Mouse (Mus musculus): ENCODE measurements around the gene 4930595D18Rik.

Gene 4930595D18Rik

GRCm38 (mm10) chr12:111184476-111184875 is at the start of gene 4930595D18Rik:
4930595D18Rik (minus strand) TSS chr12:111184491.
- no peak for DNase-seq (ENCODE audit: low spot score in 2 of 2)

GRCm38 (mm10) chr12:111233798-111234197 is 49.5 kb upstream of the 4930595D18Rik start:
- no peak for DNase-seq (ENCODE audit: low spot score in 2 of 2)

DNA sequence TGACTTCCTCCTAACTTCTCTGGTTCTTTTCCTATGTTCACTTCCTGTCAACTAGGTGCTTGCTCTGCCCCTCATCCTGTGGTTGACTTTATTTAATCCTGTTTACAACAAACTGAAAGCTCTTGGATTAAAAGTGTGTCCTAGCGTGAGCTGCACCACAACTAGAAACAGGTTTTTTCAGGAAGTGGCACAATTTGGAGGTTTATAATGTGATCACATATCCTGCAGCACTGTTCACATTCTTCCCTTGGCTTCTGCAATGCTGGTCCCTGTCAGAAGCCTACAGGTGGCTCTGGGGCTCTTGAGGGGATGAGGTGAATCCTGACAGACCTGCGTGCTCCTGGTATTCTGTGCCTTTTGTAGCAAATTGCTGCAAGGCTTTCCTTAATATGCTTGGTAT is 46.5 kb upstream of the 4930595D18Rik start:
- no peak for DNase-seq (ENCODE audit: low spot score in 2 of 2)

DNA sequence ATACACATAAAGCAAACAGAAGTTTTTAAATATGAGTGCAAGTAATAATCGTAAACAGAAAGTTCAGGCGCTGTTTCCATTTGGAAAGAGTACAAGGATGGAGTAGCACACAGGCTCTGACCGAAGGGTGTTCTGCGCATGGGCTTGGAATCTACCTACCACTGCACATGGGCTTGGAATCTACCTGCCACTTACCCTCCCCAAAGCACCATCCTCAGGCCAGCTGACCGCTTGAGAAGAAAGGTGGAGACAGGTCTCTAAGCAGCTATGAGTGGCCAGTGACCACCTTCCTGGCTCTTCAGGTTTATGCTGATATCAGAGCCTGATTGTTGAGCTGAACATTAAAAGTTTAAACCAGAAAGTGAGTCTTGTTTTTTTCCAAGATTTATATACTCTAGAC is 44.2 kb upstream of the 4930595D18Rik start:
- no peak for DNase-seq (ENCODE audit: low spot score in 2 of 2)

DNA sequence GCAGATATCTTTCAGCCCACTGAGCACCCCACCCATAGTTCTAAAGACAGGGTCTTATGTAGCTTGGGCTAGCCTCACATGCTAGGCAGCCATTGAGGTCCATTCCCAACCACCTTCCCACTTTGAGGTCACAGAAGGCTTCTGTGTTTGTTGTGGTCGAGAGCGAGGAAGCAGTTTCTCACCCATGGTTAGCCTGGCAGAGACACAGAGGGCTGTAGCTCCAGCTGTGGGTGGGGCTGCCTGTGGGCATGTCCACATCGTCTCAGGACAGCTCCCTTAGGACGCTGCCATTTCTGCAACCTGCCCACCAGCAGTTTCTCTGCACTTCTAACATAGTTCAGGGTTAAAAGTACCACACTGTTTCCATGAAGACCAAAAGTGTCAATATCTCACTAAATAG is 43.1 kb upstream of the 4930595D18Rik start:
- DNase-seq (ENCODE audit: low spot score in 2 of 2), result no peak

- DNase-seq (ENCODE audit: low spot score in 2 of 2), result no peak
Observed at GRCm38 (mm10) chr12:111225197-111225780, 41.0 kb upstream of the 4930595D18Rik start.

GRCm38 (mm10) chr12:111218867-111219266 is 34.6 kb upstream of the 4930595D18Rik start:
- DNase-seq (ENCODE audit: low spot score in 2 of 2), result no peak

DNA sequence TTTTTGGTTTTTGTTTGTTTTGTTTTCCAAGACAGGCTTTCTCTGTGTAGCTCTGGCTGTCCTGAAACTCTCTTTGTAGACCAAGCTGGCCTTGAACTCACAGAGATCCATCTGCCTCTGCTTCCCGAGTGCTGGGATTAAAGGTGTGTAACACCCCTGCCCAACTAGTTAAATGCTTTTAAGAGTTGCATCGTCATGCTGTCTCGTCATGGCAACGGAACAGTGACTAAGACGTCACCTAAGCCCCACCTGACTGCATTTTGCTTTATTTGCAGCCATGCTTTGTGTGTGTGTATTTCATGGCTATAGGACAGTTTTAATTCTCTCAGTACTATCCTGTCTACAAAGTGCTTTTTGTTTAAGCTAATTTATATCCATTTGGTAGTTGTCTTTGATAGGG is 27.4 kb upstream of the 4930595D18Rik start:
- no peak for DNase-seq (ENCODE audit: low spot score in 2 of 2)

GRCm38 (mm10) chr12:111207641-111208040 is 23.4 kb upstream of the 4930595D18Rik start:
- no peak for DNase-seq (ENCODE audit: low spot score in 2 of 2)

DNA sequence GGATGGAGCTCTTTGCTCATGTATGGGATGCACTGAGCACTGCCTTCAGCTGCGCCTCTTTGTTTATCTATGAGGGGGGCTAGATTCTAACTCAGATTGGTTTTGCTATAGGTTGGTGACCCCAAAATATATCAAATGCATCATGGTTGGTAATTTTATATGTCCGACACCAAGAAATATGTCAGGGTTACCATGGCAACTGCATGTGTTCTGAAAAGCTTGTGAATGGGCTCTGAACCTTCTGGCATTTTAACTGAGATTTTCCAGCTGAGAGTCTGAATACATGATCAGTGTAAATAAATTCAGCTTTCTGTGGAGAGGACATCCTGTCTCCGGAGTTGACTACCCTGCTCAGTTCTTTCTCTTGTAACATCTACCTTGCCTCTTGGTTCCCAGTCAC is 19.7 kb upstream of the 4930595D18Rik start:
- no peak for DNase-seq (ENCODE audit: low spot score in 2 of 2)

DNA sequence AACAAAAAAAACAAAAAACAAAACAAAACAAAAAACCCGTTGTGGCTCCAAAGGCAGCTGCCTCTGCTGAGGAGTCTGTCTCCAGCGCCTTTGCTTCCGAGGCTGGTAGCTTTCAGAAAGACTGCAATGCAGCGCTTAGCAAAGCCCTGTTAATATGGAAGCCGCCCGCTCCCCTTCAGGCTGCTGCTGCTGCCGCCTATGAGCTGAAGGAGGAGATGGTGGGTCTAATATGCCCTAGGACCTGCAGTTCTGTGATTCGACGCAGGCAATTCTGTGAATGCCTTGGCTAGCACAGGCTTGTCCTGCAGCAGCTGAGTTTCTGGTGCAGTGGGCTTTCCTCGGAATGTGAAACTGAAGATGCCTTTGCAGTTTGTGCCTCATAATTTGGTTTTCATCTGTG is 18.8 kb upstream of the 4930595D18Rik start:
- no peak for DNase-seq (ENCODE audit: low spot score in 2 of 2)

DNA sequence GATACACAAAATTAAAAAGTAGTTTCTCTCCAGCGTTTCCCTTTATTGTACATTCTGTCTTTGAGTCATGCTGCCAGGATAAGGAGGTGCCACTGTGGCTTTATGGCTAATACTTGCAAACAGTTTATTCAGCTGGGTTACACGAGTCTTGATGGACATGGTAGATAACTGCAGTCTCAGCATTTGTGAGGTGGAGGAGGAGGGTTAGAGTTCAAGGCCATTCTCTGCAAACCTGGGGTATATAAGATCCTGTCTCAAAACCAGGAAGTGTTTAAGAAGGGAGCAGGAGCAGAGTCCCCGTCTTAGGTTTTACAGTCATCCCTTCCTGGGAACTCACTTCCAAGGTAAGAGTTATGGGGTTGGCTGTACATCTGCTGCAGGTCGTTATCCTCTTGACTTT is 12.3 kb upstream of the 4930595D18Rik start:
- no peak for DNase-seq (ENCODE audit: low spot score in 2 of 2)

GRCm38 (mm10) chr12:111193331-111193730 is 9.0 kb upstream of the 4930595D18Rik start:
- no peak for DNase-seq (ENCODE audit: low spot score in 2 of 2)

GRCm38 (mm10) chr12:111192777-111193176 is 8.5 kb upstream of the 4930595D18Rik start:
- no peak for DNase-seq (ENCODE audit: low spot score in 2 of 2)

- no peak for DNase-seq (ENCODE audit: low spot score in 2 of 2)
Observed at GRCm38 (mm10) chr12:111190891-111191290, 6.6 kb upstream of the 4930595D18Rik start.

DNA sequence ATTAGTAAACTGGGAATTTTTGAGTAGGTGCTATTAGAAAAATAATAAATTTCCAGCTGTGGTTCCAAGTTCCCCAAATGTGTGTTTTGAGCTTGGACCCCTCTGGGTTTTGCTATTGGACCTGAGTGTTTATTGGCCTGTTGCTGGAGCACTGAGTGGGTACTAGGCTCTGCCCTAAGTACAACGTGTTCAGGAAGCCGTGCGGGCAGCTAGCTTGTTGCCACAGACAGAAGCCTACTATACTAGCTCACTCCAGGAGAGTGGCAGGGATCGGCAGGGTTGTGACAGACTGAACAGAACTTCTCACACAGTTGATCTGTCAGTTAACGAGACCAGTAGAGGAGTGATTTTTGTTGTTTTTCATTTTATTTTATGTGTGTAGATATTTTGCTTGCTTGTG is 6.1 kb upstream of the 4930595D18Rik start:
- DNase-seq (ENCODE audit: low spot score in 2 of 2), result no peak

GRCm38 (mm10) chr12:111188295-111188694 is 4.0 kb upstream of the 4930595D18Rik start:
- DNase-seq (ENCODE audit: low spot score in 2 of 2), result no peak

DNA sequence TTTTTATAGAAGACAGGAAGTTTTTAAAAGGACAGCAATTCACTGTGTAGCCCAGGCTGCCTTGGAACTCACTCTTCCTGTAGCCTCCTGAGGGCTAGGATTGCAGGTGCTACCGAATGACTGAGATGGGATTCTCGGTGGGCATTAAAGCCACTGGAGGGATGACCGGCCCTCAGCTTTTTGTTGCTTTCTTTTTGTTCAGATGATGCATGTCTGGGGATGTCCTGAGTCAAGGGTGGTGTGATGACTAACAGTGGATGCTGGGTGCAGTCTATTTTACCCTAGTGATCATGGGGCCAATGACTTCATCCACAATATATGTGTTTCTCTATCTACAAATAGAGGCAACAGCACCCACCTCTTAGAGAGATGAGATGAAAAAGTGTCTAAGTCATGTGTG is 2.7 kb upstream of the 4930595D18Rik start:
- DNase-seq (ENCODE audit: low spot score in 2 of 2), result no peak

DNA sequence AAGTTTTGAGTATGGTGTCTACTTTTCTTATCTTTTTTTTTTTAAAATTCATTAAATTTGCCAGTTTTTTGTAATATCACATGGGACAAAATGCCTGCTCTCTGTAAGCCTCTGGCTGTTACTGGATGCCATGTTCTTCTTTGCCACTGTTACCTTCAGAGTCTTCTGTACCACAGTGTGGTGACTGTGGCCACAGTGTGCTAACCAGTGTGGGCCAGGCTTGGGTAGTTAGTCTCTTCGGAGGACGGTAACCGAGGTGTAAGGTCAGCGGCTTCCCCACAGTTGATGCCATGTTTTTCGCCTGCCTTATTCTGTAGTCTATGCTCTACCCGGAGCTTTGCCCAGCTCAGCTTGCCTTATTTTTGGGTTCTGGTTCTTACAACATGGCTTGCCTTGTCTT is 1.9 kb downstream of the 4930595D18Rik start:
- no peak for DNase-seq (ENCODE audit: low spot score in 2 of 2)

- no peak for DNase-seq (ENCODE audit: low spot score in 2 of 2)
Observed at GRCm38 (mm10) chr12:111181848-111182247, 2.4 kb downstream of the 4930595D18Rik start.

- no peak for DNase-seq (ENCODE audit: low spot score in 2 of 2)
Observed at GRCm38 (mm10) chr12:111178772-111179171, 5.5 kb downstream of the 4930595D18Rik start.

DNA sequence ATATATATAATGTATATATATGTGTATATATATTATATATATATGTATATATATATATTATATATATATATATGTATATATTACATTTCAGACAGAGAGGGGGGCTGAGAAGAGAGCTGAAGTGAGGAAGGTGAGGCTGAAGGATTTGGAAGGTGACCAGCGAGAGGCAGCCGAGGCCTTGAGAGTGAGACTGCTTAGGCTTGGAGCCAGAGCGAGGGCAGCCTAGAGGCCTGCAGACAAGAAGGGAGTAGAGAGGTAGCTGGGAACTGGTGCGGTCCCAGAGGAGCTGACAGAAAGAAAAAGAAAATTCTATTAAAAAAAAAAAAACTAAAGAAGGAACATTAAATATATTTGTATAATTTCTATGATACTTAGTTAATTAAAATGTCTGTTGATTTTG is 15.4 kb downstream of the 4930595D18Rik start:
- no peak for DNase-seq (ENCODE audit: low spot score in 2 of 2)

- peak; percentile 28 to 34 for DNase-seq (ENCODE audit: low spot score in 2 of 2)
Observed at GRCm38 (mm10) chr12:111166681-111167289, 17.5 kb downstream of the 4930595D18Rik start.

All from spleen, postnatal 36 days (tissue).